Mouse (Mus musculus) intestine, postnatal 0 days (tissue): ENCODE measurements around the gene Ppp1r10. TPM values are rescaled to one million over a fixed set of nuclear protein-coding genes. Genes with fewer than 3 reads are reported as not detected.
"Not testable (repeated sequence)": the region's sequence is repeated elsewhere in the genome, so short reads cannot be mapped to it uniquely, and the experiment has no call there.

Experiments
- ATAC-seq: fragments of 200-750 bp; cut with Nextera tagmentation; 2 replicates; pipeline ENCODE4 v1.8.0; 2017; ENCODE audit warnings: mild to moderate bottlenecking, moderate TSS enrichment, moderate library complexity
- H3K27ac ChIP-seq: fragments of 300-500 bp; sonication (generic); 2 replicates; pipeline ENCODE4 v1.5.1; 2014; ENCODE audit warnings: mild to moderate bottlenecking, low read depth, low read length, moderate library complexity
- H3K27me3 ChIP-seq: fragments of 300-500 bp; sonication (generic); replicated peaks from 2 replicates; pipeline ENCODE4 v1.6.1; 2014; ENCODE audit warnings: low read length, mixed read lengths; ENCODE audit not compliant: control insufficient read depth, insufficient read depth
- H3K36me3 ChIP-seq: fragments of 300-500 bp; sonication (generic); 2 replicates; pipeline ENCODE4 v1.6.1; 2014; ENCODE audit warnings: mild to moderate bottlenecking, moderate library complexity; ENCODE audit not compliant: control insufficient read depth, insufficient read depth
- H3K4me1 ChIP-seq: fragments of 300-500 bp; sonication (generic); replicated peaks from 2 replicates; pipeline ENCODE4 v1.6.1; 2014; ENCODE audit warnings: antibody characterized with exemption, low read length, mixed read lengths; ENCODE audit not compliant: control insufficient read depth, insufficient read depth
- H3K4me2 ChIP-seq: fragments of 300-500 bp; sonication (generic); replicated peaks from 2 replicates; pipeline ENCODE4 v1.6.1; 2014; ENCODE audit warnings: low read depth, mild to moderate bottlenecking, moderate library complexity
- H3K4me3 ChIP-seq: fragments of 300-500 bp; sonication (generic); 2 replicates; pipeline ENCODE4 v1.5.1; 2014; ENCODE audit warnings: low read depth, low read length
- H3K9ac ChIP-seq: fragments of 300-500 bp; sonication (generic); 2 replicates; pipeline ENCODE4 v1.6.1; 2014; ENCODE audit warnings: mild to moderate bottlenecking, low read depth, low read length
- H3K9me3 ChIP-seq: fragments of 300-500 bp; sonication (generic); 2 replicates; pipeline ENCODE4 v1.6.1; 2016; ENCODE audit warnings: mixed run types; ENCODE audit not compliant: control insufficient read depth
- CTCF ChIP-seq: sonication (generic); IDR thresholded peaks from 2 replicates; pipeline ENCODE4 v1.5.1; 2016; ENCODE audit warnings: low read depth, mild to moderate bottlenecking, control low read depth, antibody characterized with exemption, moderate library complexity
- WGBS: fragments of 180-500 bp; shearing (Covaris S2); extraction: QIAGEN DNeasy Blood & Tissue Kit; methylation state at CpG from one replicate; pipeline ENCODE4 v1.1.7; 2014; 5-methylcytosine and 5-hydroxymethylcytosine counted together
- polyA plus RNA-seq: library from polyadenylated mRNA; unstranded; fragments of >200 nt; fragmentation: Nextera tagmentation; extraction: Ambion mirVana; gene quantifications from 2 replicates; pipeline ENCODE4 v1.2.1, GENCODE M21; 2015

Gene Ppp1r10
- polyA plus RNA-seq, 1 experiment from 2014 or later = 14.3 TPM

GRCm38 (mm10) chr17:35923281-35923680 is 7.0 kb downstream of the Ppp1r10 start:
- Histone ChIP-seq H3K9ac (no peak overlapping the region), H3K4me1 (peaks cover 4% of the 10 kb centered on the region; the same call in 1 of the 2 replicates), H3K4me3 (no peak overlapping the region), H3K27me3 (no peaks in the 10 kb centered on the region), H3K9me3 (no peaks in the 10 kb centered on the region), H3K4me2 (no peak overlapping the region), H3K36me3 (peaks cover 43% of the 10 kb centered on the region), H3K27ac (no peak overlapping the region)
- WGBS = 91% methylated on average over 4 of the region's 4 CpGs
- ATAC-seq = no peak
- no peak for TF ChIP-seq CTCF

- Histone ChIP-seq H3K9ac (no peak overlapping the region), H3K4me1 (no peaks in the 10 kb centered on the region), H3K27ac (no peak overlapping the region), H3K9me3 (no peaks in the 10 kb centered on the region), H3K27me3 (no peaks in the 10 kb centered on the region), H3K36me3 (peaks cover 72% of the 10 kb centered on the region), H3K4me2 (no peak overlapping the region), H3K4me3 (no peak overlapping the region)
- no peak for TF ChIP-seq CTCF
- 18% methylated on average over 1 of the region's 1 CpGs for WGBS
- no peak for ATAC-seq
These were observed 11.2 kb downstream of the Ppp1r10 start for GRCm38 (mm10) chr17:35927471-35927870.

- Histone ChIP-seq H3K4me3 (no peak overlapping the region), H3K36me3 (peaks cover 58% of the 10 kb centered on the region), H3K9ac (no peak overlapping the region), H3K27ac (no peak overlapping the region), H3K4me1 (no peaks in the 10 kb centered on the region), H3K27me3 (no peaks in the 10 kb centered on the region), H3K9me3 (no peaks in the 10 kb centered on the region), H3K4me2 (no peak overlapping the region)
- no peak for TF ChIP-seq CTCF
- no peak for ATAC-seq
- 97% methylated on average over 2 of the region's 2 CpGs for WGBS
These were observed 13.3 kb downstream of the Ppp1r10 start for GRCm38 (mm10) chr17:35929534-35929933.

- H3K4me3 ChIP-seq = no peak overlapping the region
- H3K4me2 ChIP-seq = no peak overlapping the region
- H3K9ac ChIP-seq = no peak overlapping the region
- TF ChIP-seq CTCF = no peak
- 95% methylated on average over 12 of the region's 12 CpGs for WGBS
- no peak overlapping the region for H3K27ac ChIP-seq
- peaks cover 47% of the 10 kb centered on the region for H3K36me3 ChIP-seq
- H3K4me1 ChIP-seq = no peaks in the 10 kb centered on the region
- no peaks in the 10 kb centered on the region for H3K27me3 ChIP-seq
- no peaks in the 10 kb centered on the region for H3K9me3 ChIP-seq
- ATAC-seq = no peak
These were observed 14.4 kb downstream of the Ppp1r10 start for GRCm38 (mm10) chr17:35930627-35931026.

- Histone ChIP-seq H3K27me3 (no peaks in the 10 kb centered on the region), H3K27ac (no peak overlapping the region), H3K36me3 (peaks cover 35% of the 10 kb centered on the region), H3K4me2 (no peak overlapping the region), H3K9me3 (no peaks in the 10 kb centered on the region), H3K9ac (no peak overlapping the region), H3K4me1 (no peaks in the 10 kb centered on the region), H3K4me3 (no peak overlapping the region)
- ATAC-seq = no peak
- TF ChIP-seq CTCF = no peak
- WGBS = 87% methylated on average over 4 of the region's 4 CpGs
These were observed 16.4 kb downstream of the Ppp1r10 start for GRCm38 (mm10) chr17:35932608-35933007.

- not testable (repeated sequence) for ATAC-seq, H3K27ac ChIP-seq, H3K4me3 ChIP-seq, H3K9ac ChIP-seq, H3K4me1 ChIP-seq, H3K4me2 ChIP-seq, H3K27me3 ChIP-seq, H3K36me3 ChIP-seq, H3K9me3 ChIP-seq
- 83% methylated on average over 14 of the region's 14 CpGs for WGBS
These were observed 19.5 kb downstream of the Ppp1r10 start for GRCm38 (mm10) chr17:35935763-35936162.

- no peaks in the 10 kb centered on the region for H3K27me3 ChIP-seq
- no peak overlapping the region for H3K27ac ChIP-seq
- no peaks in the 10 kb centered on the region for H3K4me1 ChIP-seq
- H3K4me2 ChIP-seq = no peak overlapping the region
- H3K9ac ChIP-seq = no peak overlapping the region
- TF ChIP-seq CTCF = peak; percentile 91
- ATAC-seq = peak; percentile 61; the same call in 1 of the 2 replicates
- no peaks in the 10 kb centered on the region for H3K9me3 ChIP-seq
- 38% methylated on average over 2 of the region's 2 CpGs for WGBS
- H3K36me3 ChIP-seq = no peaks in the 10 kb centered on the region
- H3K4me3 ChIP-seq = no peak overlapping the region
These were observed 21.6 kb downstream of the Ppp1r10 start for GRCm38 (mm10) chr17:35937700-35938348.
